Mouse (Mus musculus) heart, embryonic 14.5 days (tissue): Measurements from ENCODE around the gene Gm11214. TPM values are rescaled to one million over a fixed set of nuclear protein-coding genes. Genes with fewer than 3 reads are reported as not detected.

Source experiments
- ATAC-seq: fragments of 200-750 bp; cut with Nextera tagmentation; 2 replicates; pipeline ENCODE4 v1.8.0; 2017; ENCODE audit warnings: low read depth, moderate TSS enrichment; ENCODE audit not compliant: insufficient number of reproducible peaks, insufficient read depth, low FRiP score
- H3K27ac ChIP-seq, 2 experiments: fragments of 200-500 bp in 1 of 2; fragments of 300-500 bp in 1 of 2; sonication (generic) in 1 of 2; replicated peaks in 1 of 2; 2 replicates each; pipeline ENCODE4 v1.5.1; 2012 to 2014; ENCODE audit warnings: low read depth in 2 of 2, low read length in 2 of 2, control low read depth in 1 of 2, mild to moderate bottlenecking in 1 of 2, mixed read lengths in 1 of 2; ENCODE audit not compliant: control insufficient read depth in 1 of 2, insufficient read depth in 1 of 2
- H3K27me3 ChIP-seq: fragments of 300-500 bp; sonication (generic); 2 replicates; pipeline ENCODE4 v1.6.1; 2014; ENCODE audit warnings: mild to moderate bottlenecking, low read length, control low read depth; ENCODE audit not compliant: control insufficient read depth, insufficient read depth
- H3K36me3 ChIP-seq: fragments of 300-500 bp; sonication (generic); 2 replicates; pipeline ENCODE4 v1.6.1; 2014; ENCODE audit warnings: mild to moderate bottlenecking, control low read depth, low read length, mixed read lengths; ENCODE audit not compliant: control insufficient read depth, insufficient read depth
- H3K4me1 ChIP-seq, 2 experiments: fragments of 200-500 bp in 1 of 2; fragments of 300-500 bp in 1 of 2; sonication (generic) in 1 of 2; 2 replicates each; pipeline ENCODE4 v1.6.1; 2012 to 2014; ENCODE audit warnings: low read length in 2 of 2, control low read depth in 1 of 2, mixed read lengths in 1 of 2; ENCODE audit not compliant: control insufficient read depth in 2 of 2, insufficient read depth in 2 of 2
- H3K4me2 ChIP-seq: fragments of 300-500 bp; sonication (generic); 2 replicates; pipeline ENCODE4 v1.6.1; 2014; ENCODE audit warnings: mild to moderate bottlenecking, low read length
- H3K4me3 ChIP-seq, 2 experiments: fragments of 200-500 bp in 1 of 2; fragments of 300-500 bp in 1 of 2; sonication (generic) in 1 of 2; 2 replicates each; pipeline ENCODE4 v1.5.1; 2012 to 2014; ENCODE audit warnings: low read length in 2 of 2, mild to moderate bottlenecking in 2 of 2, control low read depth in 1 of 2, low read depth in 1 of 2, moderate library complexity in 1 of 2; ENCODE audit not compliant: control insufficient read depth in 1 of 2, insufficient read depth in 1 of 2
- H3K9ac ChIP-seq: fragments of 300-500 bp; sonication (generic); 2 replicates; pipeline ENCODE4 v1.6.1; 2014; ENCODE audit warnings: mild to moderate bottlenecking, low read length
- H3K9me3 ChIP-seq: fragments of 300-500 bp; sonication (generic); 2 replicates; pipeline ENCODE4 v1.6.1; 2016; ENCODE audit warnings: low read length, control low read depth; ENCODE audit not compliant: control insufficient read depth
- WGBS: fragments of 180-500 bp; shearing (Covaris S2); extraction: QIAGEN DNeasy Blood & Tissue Kit; methylation state at CpG from one replicate; pipeline ENCODE4 v1.1.7; 2014; 5-methylcytosine and 5-hydroxymethylcytosine counted together
- polyA plus RNA-seq: library from polyadenylated mRNA; unstranded; fragments of >200 nt; fragmentation: Nextera tagmentation; extraction: Ambion mirVana; gene quantifications from 2 replicates; pipeline ENCODE4 v1.2.1, GENCODE M21; 2014

Gm11214 gene
- polyA plus RNA-seq, result not detected in 2 replicates

GRCm38 (mm10) chr4:63663279-63663678 lies at the start of gene Gm11214:
Gene Gm11214 (minus strand): TSS chr4:63663379.
- no peaks in the 10 kb centered on the region for H3K9me3 ChIP-seq
- no peak within 1 kb of the TSS for H3K27ac ChIP-seq
- whole genome bisulfite sequencing, result 79% methylated on average over 6 of the region's 6 CpGs
- H3K27me3 ChIP-seq, result no peaks in the 10 kb centered on the region
- H3K9ac ChIP-seq, result no peak within 1 kb of the TSS
- no peak for ATAC-seq
- H3K36me3 ChIP-seq, result no peaks in the 10 kb centered on the region
- H3K4me2 ChIP-seq, result no peak within 1 kb of the TSS
- H3K4me3 ChIP-seq, result no peak within 1 kb of the TSS
- no peaks in the 10 kb centered on the region for H3K4me1 ChIP-seq

GRCm38 (mm10) chr4:63711886-63712285 lies 48.7 kb upstream of the Gm11214 start:
- Histone ChIP-seq H3K4me1 (no peaks in the 10 kb centered on the region), H3K27ac (no peak overlapping the region), H3K36me3 (no peaks in the 10 kb centered on the region), H3K4me2 (no peak overlapping the region), H3K27me3 (no peaks in the 10 kb centered on the region), H3K9me3 (no peaks in the 10 kb centered on the region), H3K4me3 (no peak overlapping the region), H3K9ac (no peak overlapping the region)
- 90% methylated on average over 5 of the region's 5 CpGs for WGBS
- ATAC-seq, result no peak

GRCm38 (mm10) chr4:63710431-63711220 lies 47.4 kb upstream of the Gm11214 start:
- no peaks in the 10 kb centered on the region for H3K27me3 ChIP-seq
- H3K36me3 ChIP-seq, result no peaks in the 10 kb centered on the region
- no peak overlapping the region for H3K27ac ChIP-seq
- H3K4me1 ChIP-seq, result no peaks in the 10 kb centered on the region
- 78% methylated on average over 8 of the region's 8 CpGs for WGBS
- H3K9me3 ChIP-seq, result no peaks in the 10 kb centered on the region
- H3K4me3 ChIP-seq, result no peak overlapping the region
- ATAC-seq, result no peak
- no peak overlapping the region for H3K4me2 ChIP-seq
- no peak overlapping the region for H3K9ac ChIP-seq

GRCm38 (mm10) chr4:63706279-63706971 lies 43.2 kb upstream of the Gm11214 start:
- no peak for ATAC-seq
- Histone ChIP-seq H3K36me3 (no peaks in the 10 kb centered on the region), H3K4me1 (no peaks in the 10 kb centered on the region), H3K4me2 (no peak overlapping the region), H3K9me3 (no peaks in the 10 kb centered on the region), H3K4me3 (no peak overlapping the region), H3K27me3 (no peaks in the 10 kb centered on the region), H3K27ac (no peak overlapping the region), H3K9ac (no peak overlapping the region)
- WGBS, result 79% methylated on average over 1 of the region's 1 CpGs

GRCm38 (mm10) chr4:63704232-63704631 lies 41.1 kb upstream of the Gm11214 start:
- Histone ChIP-seq H3K9me3 (no peaks in the 10 kb centered on the region), H3K27me3 (no peaks in the 10 kb centered on the region), H3K4me2 (no peak overlapping the region), H3K4me1 (no peaks in the 10 kb centered on the region), H3K4me3 (no peak overlapping the region), H3K9ac (no peak overlapping the region), H3K27ac (no peak overlapping the region), H3K36me3 (no peaks in the 10 kb centered on the region)
- 70% methylated on average over 5 of the region's 5 CpGs for WGBS
- no peak for ATAC-seq

- WGBS, result 86% methylated on average over 2 of the region's 2 CpGs
- ATAC-seq, result no peak
- Histone ChIP-seq H3K27me3 (no peaks in the 10 kb centered on the region), H3K9ac (no peak overlapping the region), H3K27ac (no peak overlapping the region), H3K36me3 (no peaks in the 10 kb centered on the region), H3K4me1 (no peaks in the 10 kb centered on the region), H3K4me3 (no peak overlapping the region), H3K9me3 (no peaks in the 10 kb centered on the region), H3K4me2 (no peak overlapping the region)
These were observed 40.5 kb upstream of the Gm11214 start for GRCm38 (mm10) chr4:63703686-63704085.

- no peak for ATAC-seq
- Histone ChIP-seq H3K27ac (no peak overlapping the region), H3K27me3 (no peaks in the 10 kb centered on the region), H3K9ac (no peak overlapping the region), H3K36me3 (no peaks in the 10 kb centered on the region), H3K4me3 (no peak overlapping the region), H3K9me3 (no peaks in the 10 kb centered on the region), H3K4me2 (no peak overlapping the region), H3K4me1 (no peaks in the 10 kb centered on the region)
- WGBS, result 75% methylated on average over 4 of the region's 4 CpGs
These were observed 39.0 kb upstream of the Gm11214 start for GRCm38 (mm10) chr4:63702006-63702704.
